Mouse (Mus musculus): ENCODE results near the gene Elmod1.

Elmod1 gene

DNA sequence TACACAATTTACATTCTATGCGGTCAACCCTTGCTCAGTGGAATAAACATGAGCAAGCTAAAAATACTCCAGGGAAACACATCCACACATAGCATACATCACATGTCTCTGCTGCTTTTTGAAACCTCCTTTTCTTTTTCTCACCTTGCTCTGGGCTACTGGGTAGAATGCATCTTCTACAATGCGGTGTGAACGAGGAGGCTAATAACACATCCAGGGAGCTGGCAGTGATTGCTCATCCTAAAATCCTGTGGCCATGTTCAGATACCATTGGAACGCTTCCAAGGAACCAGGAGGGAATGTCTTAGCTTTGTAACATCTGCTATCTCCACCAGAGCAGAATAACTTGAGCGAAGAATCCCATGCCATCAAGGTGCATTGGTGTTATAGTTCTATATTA, 64.8 kb downstream of the Elmod1 start:
- DNase-seq (ENCODE audit: low read depth, low spot score), result no peak

GRCm38 (mm10) chr9:53906798-53907197, 68.3 kb downstream of the Elmod1 start:
- no peak for DNase-seq (ENCODE audit: low read depth, low spot score)

DNA sequence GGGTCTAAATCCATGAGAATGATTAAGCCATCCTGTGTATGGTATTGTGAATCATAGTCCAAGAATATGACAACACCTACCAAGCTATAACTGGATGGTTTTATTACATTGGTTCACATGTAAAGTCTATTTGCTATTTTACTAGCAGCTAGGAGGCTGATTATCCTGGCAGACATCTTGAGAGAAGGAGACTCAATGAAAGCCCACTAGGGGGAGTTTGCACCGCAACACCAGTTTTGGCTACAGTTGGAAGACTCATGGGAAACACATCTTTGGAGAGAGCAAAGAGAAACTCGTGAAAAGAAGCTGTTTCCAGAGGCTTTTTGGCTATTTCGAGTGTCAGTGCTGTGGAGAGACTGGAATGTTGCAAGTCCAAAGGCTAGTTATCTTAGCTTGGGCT, 69.7 kb downstream of the Elmod1 start:
- DNase-seq (ENCODE audit: low read depth, low spot score), result no peak

DNA sequence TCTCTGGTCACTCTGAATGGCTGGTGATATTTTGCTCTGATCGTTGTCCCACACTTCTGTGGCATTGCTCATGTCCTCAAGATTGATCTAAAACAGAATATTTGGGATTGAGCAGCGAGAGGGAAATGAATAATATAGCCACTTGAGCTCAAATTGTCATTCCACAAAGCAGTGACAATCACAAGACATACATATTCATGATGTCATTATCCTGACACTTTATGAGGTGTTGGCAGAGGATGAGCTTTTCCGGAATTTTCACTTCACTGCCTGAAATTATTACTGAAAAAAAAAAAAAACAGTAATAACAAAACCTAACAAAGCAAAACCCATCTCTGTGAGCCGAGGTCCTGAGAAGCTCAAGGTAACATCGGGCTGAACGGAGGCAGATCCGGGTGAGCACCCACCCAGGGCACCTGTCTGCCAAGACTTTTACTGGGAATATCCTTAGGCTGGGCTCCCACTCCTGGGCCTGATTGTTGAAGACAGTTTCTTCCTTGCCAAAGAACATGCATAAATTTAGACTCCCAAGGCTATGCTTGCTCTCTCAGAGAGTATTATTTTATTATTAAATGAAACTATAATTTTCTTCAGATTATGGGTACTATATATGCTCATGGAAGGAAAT, 71.8 kb downstream of the Elmod1 start:
- DNase-seq (ENCODE audit: low read depth, low spot score), result no peak

DNA sequence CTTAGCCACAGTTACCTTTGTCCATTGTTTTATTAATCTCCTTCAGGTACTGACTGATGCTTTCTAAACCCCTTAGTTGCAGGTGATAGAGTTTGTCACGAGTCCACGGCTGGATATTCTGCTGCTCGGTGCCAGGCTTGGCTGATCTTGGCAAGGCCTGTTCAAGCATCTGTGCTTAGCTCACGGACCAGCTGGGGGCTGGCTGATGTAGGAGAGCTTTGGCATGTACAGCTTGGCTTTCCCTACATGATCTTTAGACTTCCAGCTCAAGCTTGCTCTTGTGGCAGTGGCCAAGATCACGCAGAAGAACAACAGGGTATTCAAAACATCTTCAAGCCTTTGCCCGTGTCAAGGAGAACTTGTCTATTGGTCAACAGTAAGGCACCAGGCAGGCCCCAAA, 75.3 kb downstream of the Elmod1 start:
- DNase-seq (ENCODE audit: low read depth, low spot score), result no peak

- no peak for DNase-seq (ENCODE audit: low read depth, low spot score)
Observed at GRCm38 (mm10) chr9:53895827-53896226, 79.3 kb downstream of the Elmod1 start.

GRCm38 (mm10) chr9:53890075-53890474, 85.0 kb downstream of the Elmod1 start:
- peak; percentile 38 for DNase-seq (ENCODE audit: low read depth, low spot score)

DNA sequence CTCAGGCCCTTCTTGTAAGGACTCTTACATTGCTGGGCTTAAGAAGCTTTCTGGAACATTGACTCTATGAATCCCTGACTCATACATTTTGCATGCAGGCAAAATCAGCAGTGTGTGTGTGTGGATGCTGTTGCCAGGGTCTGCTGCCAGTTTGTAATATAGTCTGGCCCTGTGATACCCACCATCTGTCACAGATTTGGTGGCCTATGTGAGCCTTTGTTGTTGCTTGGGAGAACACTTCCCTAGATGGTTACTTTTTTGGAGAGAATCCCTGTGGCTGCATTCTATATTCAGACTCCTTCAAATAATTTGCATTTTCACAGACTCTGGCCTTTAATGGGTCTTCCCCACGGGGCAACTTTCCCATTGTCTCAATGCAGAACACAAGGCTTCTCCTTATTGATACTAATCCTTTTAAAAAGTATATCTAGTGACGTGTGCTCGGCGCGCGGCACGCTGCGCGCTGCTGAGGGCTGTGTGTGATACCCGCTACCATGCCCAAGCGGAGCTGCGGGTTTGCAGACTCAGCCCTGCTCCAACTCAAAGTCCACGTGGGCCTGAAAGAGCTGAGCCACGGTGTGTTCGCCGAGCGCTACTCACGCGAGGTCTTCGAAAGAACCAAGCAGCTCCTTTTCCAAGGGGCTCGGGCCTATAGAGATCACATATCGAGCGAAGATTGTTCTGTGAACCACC, 91.4 kb downstream of the Elmod1 start:
- no peak for DNase-seq (ENCODE audit: low read depth, low spot score)

DNA sequence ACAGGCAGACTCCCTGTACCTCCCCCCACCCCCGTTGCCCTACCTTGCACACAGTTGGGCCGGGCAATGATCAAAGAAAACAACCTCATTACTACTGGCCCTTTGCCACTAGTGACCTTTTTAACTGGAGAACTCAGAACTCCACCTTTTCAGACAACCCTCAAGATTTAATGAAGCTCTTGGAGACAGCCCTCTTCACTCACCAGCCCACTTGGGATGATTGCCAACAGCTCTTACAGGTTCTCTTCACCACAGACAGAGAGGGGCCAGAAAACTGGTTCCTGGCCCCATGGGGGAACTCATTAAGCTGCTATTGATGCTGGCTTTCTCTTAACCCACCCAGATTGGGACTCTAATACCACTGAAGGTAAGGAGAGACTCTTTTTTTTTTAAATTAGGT, 97.7 kb downstream of the Elmod1 start:
- DNase-seq (ENCODE audit: low read depth, low spot score), result no peak

GRCm38 (mm10) chr9:53873239-53873638, 101.9 kb downstream of the Elmod1 start:
- no peak for DNase-seq (ENCODE audit: low read depth, low spot score)
